Mouse (Mus musculus): ENCODE measurements around the gene Gm45521.

GRCm38 (mm10) chr14:8000831-8001685, 44.0 kb downstream of the Gm45521 start:
- TF ChIP-seq CTCF (IDR thresholded peaks at IDR 0.05; ENCODE audit: low read depth) (no peak), EP300 (IDR thresholded peaks at IDR 0.05; ENCODE audit: low read depth) (no peak)

All from liver, postnatal 0 days (tissue).